Mouse (Mus musculus): ENCODE data around the gene Anxa4.

DNA sequence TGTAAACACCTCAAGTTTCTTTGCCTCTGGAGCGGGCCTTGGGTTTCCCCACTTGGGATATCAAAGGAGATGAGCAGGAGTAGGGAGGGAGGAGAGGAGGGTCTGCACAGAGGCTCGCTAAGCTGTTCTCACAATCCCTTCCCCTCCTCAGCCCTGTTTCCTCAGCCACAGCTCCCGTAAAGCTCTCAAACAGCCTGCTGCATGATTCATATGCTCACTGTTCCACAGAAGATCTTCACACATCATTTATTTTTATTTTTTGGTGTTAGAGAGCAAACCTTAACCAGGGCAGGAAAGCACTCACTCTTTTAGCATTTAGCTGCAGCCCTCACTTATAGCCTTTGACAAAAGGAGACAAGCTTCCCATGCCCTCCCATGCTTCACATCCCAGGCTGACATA, 71.4 kb downstream of the Anxa4 start:
- no peak for TF ChIP-seq GATA1 (IDR thresholded peaks at IDR 0.05; ENCODE audit: borderline replicate concordance, low read length)
- no peak for TF ChIP-seq FLI1 (IDR thresholded peaks at IDR 0.05; ENCODE audit: low read length)

All from megakaryocyte, embryonic 14.5 days (primary cell).